Mouse (Mus musculus): ENCODE results near the gene Thbs2.

DNA sequence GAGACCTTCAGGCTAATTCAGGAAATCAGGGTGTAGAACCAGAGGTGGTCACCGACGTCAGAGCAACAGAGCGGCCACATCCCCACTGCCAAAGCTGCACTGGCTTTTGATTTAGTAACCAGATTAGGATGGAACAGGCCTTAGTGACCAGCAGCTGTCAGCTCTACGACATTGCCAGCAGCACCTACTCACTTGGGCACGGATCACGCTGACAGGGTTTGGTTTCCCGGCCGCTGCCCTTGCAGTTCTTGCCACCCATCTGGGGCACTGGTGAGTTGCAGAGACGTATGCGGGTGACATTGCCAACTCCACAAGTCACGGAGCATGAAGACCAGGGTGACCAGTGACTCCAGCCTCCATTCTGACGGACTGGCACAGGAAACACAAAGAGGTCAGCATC, 13.0 kb downstream of the Thbs2 start:
- no peak for TF ChIP-seq CTCF (IDR thresholded peaks at IDR 0.05; ENCODE audit: extremely low read depth, insufficient read depth, insufficient read length, insufficient replicate concordance)
- TF ChIP-seq POLR2A (IDR thresholded peaks at IDR 0.05; ENCODE audit: low read depth, low read length), result no peak
